Mouse (Mus musculus) G1E (cell line): ENCODE data around the gene Egln1. TPM values are rescaled to one million over a fixed set of nuclear protein-coding genes. Genes with fewer than 3 reads are reported as not detected.
A peak's percentile ranks its signal among the peaks of the same experiment; 100 is the strongest.

ENCODE experiments used
- ATAC-seq: 2 replicates; pipeline ENCODE4 v1.8.0; 2016; ENCODE audit warnings: mild to moderate bottlenecking; ENCODE audit not compliant: insufficient number of reproducible peaks, poor library complexity, low FRiP score, severe bottlenecking; ENCODE audit errors: extremely low read depth
- DNase-seq: peaks from one replicate; pipeline ENCODE4 v3.0.0; 2012; ENCODE audit warnings: low spot score
- H3K27me3 ChIP-seq: 2 replicates; pipeline ENCODE4 v1.6.1; 2012; ENCODE audit warnings: mild to moderate bottlenecking, low read length, inconsistent platforms; ENCODE audit not compliant: insufficient read depth
- H3K36me3 ChIP-seq: replicated peaks from 2 replicates; pipeline ENCODE3; 2012; ENCODE audit warnings: mild to moderate bottlenecking, inconsistent platforms
- H3K4me1 ChIP-seq: 2 replicates; pipeline ENCODE4 v1.6.1; 2012; ENCODE audit warnings: low read depth, low read length, inconsistent platforms, mixed read lengths; ENCODE audit not compliant: insufficient read depth
- H3K4me3 ChIP-seq: 2 replicates; pipeline ENCODE4 v1.5.1; 2012; ENCODE audit warnings: low read depth, mild to moderate bottlenecking, inconsistent platforms, low read length, moderate library complexity, mixed read lengths
- H3K9me3 ChIP-seq: replicated peaks from 2 replicates; pipeline ENCODE4 v1.6.1; 2012; ENCODE audit warnings: inconsistent platforms
- CTCF ChIP-seq: IDR thresholded peaks from 2 replicates; pipeline ENCODE4 v1.5.1; 2012; ENCODE audit warnings: low read depth, low read length, inconsistent platforms, mixed read lengths
- GATA1 ChIP-seq: IDR thresholded peaks from 2 replicates; pipeline ENCODE4 v1.6.1; 2012; ENCODE audit warnings: borderline replicate concordance, low read length, inconsistent platforms, mixed read lengths
- GATA2 ChIP-seq: IDR thresholded peaks from 2 replicates; pipeline ENCODE4 v1.6.1; 2012; ENCODE audit warnings: low read depth, low read length, inconsistent platforms, borderline replicate concordance
- POLR2AphosphoS5 ChIP-seq: IDR thresholded peaks from 2 replicates; pipeline ENCODE4 v1.6.1; 2012; ENCODE audit warnings: low read depth, low read length, inconsistent platforms; ENCODE audit not compliant: insufficient replicate concordance
- TAL1 ChIP-seq: conservative IDR thresholded peaks from 2 replicates; pipeline ENCODE4 v1.6.1; 2012; ENCODE audit warnings: low read depth, low read length, inconsistent platforms, mixed read lengths
- polyA plus RNA-seq: library from polyadenylated mRNA; stranded (reverse); fragments of >175 nt; gene quantifications from 2 replicates; pipeline ENCODE4 v1.2.3, GENCODE M21; 2012
- total RNA-seq, 2 experiments: library from RNA; stranded (forward) in 1 of 2; stranded (reverse) in 1 of 2; fragments of 200-1000 nt in 1 of 2; fragments of >200 nt in 1 of 2; fragmentation: Nextera tagmentation in 1 of 2; gene quantifications; 2 replicates each; pipeline ENCODE4 v1.2.3; 2014 to 2017

The Egln1 gene
- total and polyA plus RNA-seq, 3 experiments, result 17.6 to 39.3 (median 33.8) TPM

- no peak for ATAC-seq
- Histone ChIP-seq H3K4me3 (no peak overlapping the region; the same call in 1 of the 2 replicates), H3K27me3 (no peaks in the 10 kb centered on the region), H3K4me1 (peaks cover 38% of the 10 kb centered on the region), H3K9me3 (peaks cover 8% of the 10 kb centered on the region), H3K36me3 (peaks cover 66% of the 10 kb centered on the region)
- no peak for DNase-seq
- TF ChIP-seq POLR2AphosphoS5, result no peak
- TF ChIP-seq TAL1, result no peak
- no peak for TF ChIP-seq CTCF
- TF ChIP-seq GATA2, result no peak
- TF ChIP-seq GATA1, result no peak
Observed at GRCm38 (mm10) chr8:124860188-124860587, 88.9 kb downstream of the Egln1 start.

- Histone ChIP-seq H3K4me3 (no peak overlapping the region; the same call in 1 of the 2 replicates), H3K4me1 (peaks cover 33% of the 10 kb centered on the region), H3K9me3 (peaks cover 15% of the 10 kb centered on the region), H3K27me3 (no peaks in the 10 kb centered on the region), H3K36me3 (peaks cover 70% of the 10 kb centered on the region)
- ATAC-seq (no peak), DNase-seq (no peak)
- peak; percentile 32; the same call in 1 of the 2 replicates for TF ChIP-seq CTCF
- TF ChIP-seq GATA1, result no peak
Observed at GRCm38 (mm10) chr8:124859466-124859865, 89.7 kb downstream of the Egln1 start.

Other genes starting within 250 kb of the Egln1 start
- 26.2 and 35.1 TPM in 2 replicates for gene Ttc13, start 227.3 kb downstream of the Egln1 start, total RNA-seq (2014; fragmentation: Nextera tagmentation)
- 30.4 and 35.5 TPM in 2 replicates for gene Ttc13, start 227.3 kb downstream of the Egln1 start, total RNA-seq (2017)
- gene Ttc13, start 227.3 kb downstream of the Egln1 start, polyA plus RNA-seq, result 6.8 and 9.2 TPM in 2 replicates
- 12.4 and 26.0 TPM in 2 replicates for gene Arv1, start 227.2 kb downstream of the Egln1 start, total RNA-seq (2014; fragmentation: Nextera tagmentation)
- 4.2 and 5.0 TPM in 2 replicates for gene Arv1, start 227.2 kb downstream of the Egln1 start, total RNA-seq (2017)
- 22.0 and 22.9 TPM in 2 replicates for gene Arv1, start 227.2 kb downstream of the Egln1 start, polyA plus RNA-seq
- not detected in 2 replicates for gene Fam89a, start 197.5 kb downstream of the Egln1 start, total RNA-seq (2014; fragmentation: Nextera tagmentation)
- gene Fam89a, start 197.5 kb downstream of the Egln1 start, total RNA-seq (2017), result 0.35 TPM in 1 of 2 replicates, not detected in the other
- gene Fam89a, start 197.5 kb downstream of the Egln1 start, polyA plus RNA-seq, result not detected in 2 replicates
- gene Trim67, start 156.2 kb downstream of the Egln1 start, total RNA-seq (2014; fragmentation: Nextera tagmentation), result not detected in 2 replicates
- 0.05 TPM in 1 of 2 replicates, not detected in the other for gene Trim67, start 156.2 kb downstream of the Egln1 start, total RNA-seq (2017)
- gene Trim67, start 156.2 kb downstream of the Egln1 start, polyA plus RNA-seq, result not detected in 2 replicates
- gene Gnpat, start 86.3 kb downstream of the Egln1 start, total RNA-seq (2014; fragmentation: Nextera tagmentation), result 125 and 146 TPM in 2 replicates
- 129 and 131 TPM in 2 replicates for gene Gnpat, start 86.3 kb downstream of the Egln1 start, total RNA-seq (2017)
- gene Gnpat, start 86.3 kb downstream of the Egln1 start, polyA plus RNA-seq, result 80.5 and 128 TPM in 2 replicates
- 49.3 and 61.9 TPM in 2 replicates for gene 2810004N23Rik, start 86.2 kb downstream of the Egln1 start, total RNA-seq (2014; fragmentation: Nextera tagmentation)
- gene 2810004N23Rik, start 86.2 kb downstream of the Egln1 start, total RNA-seq (2017), result 73.7 and 74.1 TPM in 2 replicates
- 41.9 and 52.6 TPM in 2 replicates for gene 2810004N23Rik, start 86.2 kb downstream of the Egln1 start, polyA plus RNA-seq
- gene Exoc8, start 51.6 kb downstream of the Egln1 start, total RNA-seq (2014; fragmentation: Nextera tagmentation), result 14.4 and 15.1 TPM in 2 replicates
- 22.8 and 24.8 TPM in 2 replicates for gene Exoc8, start 51.6 kb downstream of the Egln1 start, total RNA-seq (2017)
- gene Exoc8, start 51.6 kb downstream of the Egln1 start, polyA plus RNA-seq, result 10.4 and 10.9 TPM in 2 replicates
- 42.4 and 43.5 TPM in 2 replicates for gene Sprtn, start 51.4 kb downstream of the Egln1 start, total RNA-seq (2014; fragmentation: Nextera tagmentation)
- gene Sprtn, start 51.4 kb downstream of the Egln1 start, total RNA-seq (2017), result 34.7 and 35.8 TPM in 2 replicates
- gene Sprtn, start 51.4 kb downstream of the Egln1 start, polyA plus RNA-seq, result 13.0 and 21.7 TPM in 2 replicates
- 25.5 and 33.2 TPM in 2 replicates for gene Tsnax, start 63.7 kb upstream of the Egln1 start, total RNA-seq (2014; fragmentation: Nextera tagmentation)
- 45.8 and 49.7 TPM in 2 replicates for gene Tsnax, start 63.7 kb upstream of the Egln1 start, total RNA-seq (2017)
- 17.0 and 17.6 TPM in 2 replicates for gene Tsnax, start 63.7 kb upstream of the Egln1 start, polyA plus RNA-seq
- gene Disc1, start 104.9 kb upstream of the Egln1 start, total RNA-seq (2014; fragmentation: Nextera tagmentation), result not detected in 2 replicates
- not detected in 2 replicates for gene Disc1, start 104.9 kb upstream of the Egln1 start, total RNA-seq (2017)
- gene Disc1, start 104.9 kb upstream of the Egln1 start, polyA plus RNA-seq, result not detected in 2 replicates